Mouse (Mus musculus): ENCODE data around the gene Serpinb13. TPM values are rescaled to one million over a fixed set of nuclear protein-coding genes. Genes with fewer than 3 reads are reported as not detected.

The Serpinb13 gene
- not detected in 2 replicates for polyA plus RNA-seq (2012)

- no peak for TF ChIP-seq GATA1 (IDR thresholded peaks at IDR 0.05; ENCODE audit: low read length)
These were observed at the start of gene Serpinb13 for GRCm38 (mm10) chr1:106980684-106981083. Gene Serpinb13, plus strand, starts transcription at chr1:106980984.

- no peak for TF ChIP-seq GATA1 (IDR thresholded peaks at IDR 0.05; ENCODE audit: low read length)
These were observed 48.8 kb upstream of the Serpinb13 start for GRCm38 (mm10) chr1:106931954-106932353.

GRCm38 (mm10) chr1:106933658-106934057 lies 47.1 kb upstream of the Serpinb13 start:
- no peak for TF ChIP-seq GATA1 (IDR thresholded peaks at IDR 0.05; ENCODE audit: low read length)

- no peak for TF ChIP-seq GATA1 (IDR thresholded peaks at IDR 0.05; ENCODE audit: low read length)
These were observed 46.5 kb upstream of the Serpinb13 start, which contains the start of gene Serpinb12 for GRCm38 (mm10) chr1:106934265-106934664. Gene Serpinb12, plus strand, starts transcription at chr1:106934449.

GRCm38 (mm10) chr1:106947217-106947616 lies 33.6 kb upstream of the Serpinb13 start:
- TF ChIP-seq GATA1 (IDR thresholded peaks at IDR 0.05; ENCODE audit: low read length), result no peak

GRCm38 (mm10) chr1:106959981-106960380 lies 20.8 kb upstream of the Serpinb13 start:
- no peak for TF ChIP-seq GATA1 (IDR thresholded peaks at IDR 0.05; ENCODE audit: low read length)

- no peak for TF ChIP-seq GATA1 (IDR thresholded peaks at IDR 0.05; ENCODE audit: low read length)
These were observed 19.8 kb upstream of the Serpinb13 start for GRCm38 (mm10) chr1:106961023-106961422.

- TF ChIP-seq GATA1 (IDR thresholded peaks at IDR 0.05; ENCODE audit: low read length), result no peak
These were observed 2.3 kb downstream of the Serpinb13 start for GRCm38 (mm10) chr1:106983092-106983491.

- TF ChIP-seq GATA1 (IDR thresholded peaks at IDR 0.05; ENCODE audit: low read length), result no peak
These were observed 3.1 kb downstream of the Serpinb13 start for GRCm38 (mm10) chr1:106983865-106984264.

GRCm38 (mm10) chr1:107000424-107000823 lies 19.6 kb downstream of the Serpinb13 start:
- no peak for TF ChIP-seq GATA1 (IDR thresholded peaks at IDR 0.05; ENCODE audit: low read length)

GRCm38 (mm10) chr1:107001754-107002153 lies 21.0 kb downstream of the Serpinb13 start:
- TF ChIP-seq GATA1 (IDR thresholded peaks at IDR 0.05; ENCODE audit: low read length), result no peak

- TF ChIP-seq GATA1 (IDR thresholded peaks at IDR 0.05; ENCODE audit: low read length), result no peak
These were observed 25.5 kb downstream of the Serpinb13 start for GRCm38 (mm10) chr1:107006316-107006715.

- no peak for TF ChIP-seq GATA1 (IDR thresholded peaks at IDR 0.05; ENCODE audit: low read length)
These were observed 33.7 kb downstream of the Serpinb13 start for GRCm38 (mm10) chr1:107014530-107014929.

- TF ChIP-seq GATA1 (IDR thresholded peaks at IDR 0.05; ENCODE audit: low read length), result no peak
These were observed 34.4 kb downstream of the Serpinb13 start for GRCm38 (mm10) chr1:107015210-107015609.

GRCm38 (mm10) chr1:107025886-107026285 lies 45.1 kb downstream of the Serpinb13 start:
- TF ChIP-seq GATA1 (IDR thresholded peaks at IDR 0.05; ENCODE audit: low read length), result no peak

Other genes starting within 250 kb of the Serpinb13 start
- gene Kdsr, start 221.3 kb upstream of the Serpinb13 start, polyA plus RNA-seq (2012), result 16.1 and 16.7 TPM in 2 replicates
- gene Vps4b, start 184.3 kb upstream of the Serpinb13 start, polyA plus RNA-seq (2012), result 35.8 and 43.0 TPM in 2 replicates
- gene Serpinb5, start 119.8 kb upstream of the Serpinb13 start, polyA plus RNA-seq (2012), result not detected in 2 replicates
- gene Serpinb12, start 46.5 kb upstream of the Serpinb13 start, polyA plus RNA-seq (2012), result not detected in 2 replicates
- not detected in 2 replicates for gene Serpinb3a, start 71.3 kb downstream of the Serpinb13 start, polyA plus RNA-seq (2012)
- gene Serpinb3d, start 102.5 kb downstream of the Serpinb13 start, polyA plus RNA-seq (2012), result not detected in 2 replicates

Data from G1E-ER4 (cell line).